Mouse (Mus musculus): ENCODE results near the gene Olfr1218.
"Not testable (repeated sequence)": the region's sequence is repeated elsewhere in the genome, so short reads cannot be mapped to it uniquely, and the experiment has no call there.

Gene Olfr1218

GRCm38 (mm10) chr2:89061087-89061486, at the start of gene Olfr1218:
Gene Olfr1218 (minus strand): TSS chr2:89061187.
- no peak for DNase-seq

- no peak for DNase-seq
These were observed 45.7 kb upstream of the Olfr1218 start, which contains the start of gene Olfr1220 for GRCm38 (mm10) chr2:89106735-89107134. Gene Olfr1220 (minus strand): TSS chr2:89106835.

- DNase-seq: no peak
These were observed 44.7 kb upstream of the Olfr1218 start for GRCm38 (mm10) chr2:89105651-89106050.

- no peak for DNase-seq
These were observed 32.9 kb upstream of the Olfr1218 start for GRCm38 (mm10) chr2:89093848-89094247.

GRCm38 (mm10) chr2:89083413-89083812, 22.4 kb upstream of the Olfr1218 start, which contains the start of gene Olfr1219:
Gene Olfr1219 (minus strand): TSS chr2:89083513.
- no peak for DNase-seq

GRCm38 (mm10) chr2:89081487-89081886, 20.5 kb upstream of the Olfr1218 start:
- no peak for DNase-seq

GRCm38 (mm10) chr2:89031965-89032364, 29.0 kb downstream of the Olfr1218 start, which contains the start of gene Olfr1217:
Gene Olfr1217 (minus strand): TSS chr2:89032065.
- DNase-seq: no peak

GRCm38 (mm10) chr2:89021436-89021835, 39.6 kb downstream of the Olfr1218 start:
- DNase-seq: not testable (repeated sequence)

GRCm38 (mm10) chr2:89018240-89018639, 42.7 kb downstream of the Olfr1218 start, which contains the start of gene Olfr1216:
Gene Olfr1216 (minus strand): TSS chr2:89018340.
- DNase-seq: no peak

- DNase-seq: no peak
These were observed 54.1 kb downstream of the Olfr1218 start, which contains the start of gene Olfr1215 for GRCm38 (mm10) chr2:89006873-89007272. Gene Olfr1215 (minus strand): TSS chr2:89006973.
